Mouse (Mus musculus): Measurements from ENCODE around the gene Tmem201. TPM values are rescaled to one million over a fixed set of nuclear protein-coding genes. Genes with fewer than 3 reads are reported as not detected.
"Not testable (repeated sequence)": the region's sequence is repeated elsewhere in the genome, so short reads cannot be mapped to it uniquely, and the experiment has no call there.

The Tmem201 gene
- polyA plus RNA-seq, 1 experiment = 146 TPM

- no peak overlapping the region for H3K4me3 ChIP-seq (replicated peaks; ENCODE audit: insufficient read depth, low read depth, low read length)
- no peaks in the 10 kb centered on the region for H3K4me1 ChIP-seq (ENCODE audit: control insufficient read depth, insufficient read depth, low read length)
- WGBS = 64% methylated on average over 6 of the region's 6 CpGs
- H3K27ac ChIP-seq (ENCODE audit: insufficient read depth, low read length) = peak overlapping the region; percentile 61; the same call in 1 of the 2 replicates
- no peak for DNase-seq
- no peaks in the 10 kb centered on the region for H3K27me3 ChIP-seq (ENCODE audit: control insufficient read depth, insufficient read depth, low read length)
- TF ChIP-seq POLR2A (IDR thresholded peaks at IDR 0.05; ENCODE audit: borderline replicate concordance, insufficient read depth, low read length) = no peak
- TF ChIP-seq CTCF (IDR thresholded peaks at IDR 0.05; ENCODE audit: borderline replicate concordance, insufficient read depth, low read depth, low read length) = no peak
Observed at GRCm38 (mm10) chr4:149758423-149758822, 20.6 kb upstream of the Tmem201 start.

- WGBS = 90% methylated on average over 7 of the region's 7 CpGs
- H3K4me1 ChIP-seq (ENCODE audit: control insufficient read depth, insufficient read depth, low read length); H3K27me3 ChIP-seq (ENCODE audit: control insufficient read depth, insufficient read depth, low read length); H3K4me3 ChIP-seq (replicated peaks; ENCODE audit: insufficient read depth, low read depth, low read length); H3K27ac ChIP-seq (ENCODE audit: insufficient read depth, low read length); DNase-seq: not testable (repeated sequence)
Observed at GRCm38 (mm10) chr4:149756546-149756945, 18.7 kb upstream of the Tmem201 start.

GRCm38 (mm10) chr4:149752836-149753235, 15.0 kb upstream of the Tmem201 start:
- no peaks in the 10 kb centered on the region for H3K27me3 ChIP-seq (ENCODE audit: control insufficient read depth, insufficient read depth, low read length)
- no peaks in the 10 kb centered on the region for H3K4me1 ChIP-seq (ENCODE audit: control insufficient read depth, insufficient read depth, low read length)
- 62% methylated on average over 3 of the region's 3 CpGs for WGBS
- TF ChIP-seq POLR2A (IDR thresholded peaks at IDR 0.05; ENCODE audit: borderline replicate concordance, insufficient read depth, low read length) = no peak
- no peak for TF ChIP-seq CTCF (IDR thresholded peaks at IDR 0.05; ENCODE audit: borderline replicate concordance, insufficient read depth, low read depth, low read length)
- no peak for DNase-seq
- H3K27ac ChIP-seq (ENCODE audit: insufficient read depth, low read length) = no peak overlapping the region
- H3K4me3 ChIP-seq (replicated peaks; ENCODE audit: insufficient read depth, low read depth, low read length) = no peak overlapping the region

- Histone ChIP-seq H3K27ac (ENCODE audit: insufficient read depth, low read length) (no peak overlapping the region), H3K4me3 (replicated peaks; ENCODE audit: insufficient read depth, low read depth, low read length) (no peak overlapping the region), H3K4me1 (ENCODE audit: control insufficient read depth, insufficient read depth, low read length) (no peaks in the 10 kb centered on the region), H3K27me3 (ENCODE audit: control insufficient read depth, insufficient read depth, low read length) (no peaks in the 10 kb centered on the region)
- DNase-seq = peak; percentile 45 to 56
- no peak for TF ChIP-seq POLR2A (IDR thresholded peaks at IDR 0.05; ENCODE audit: borderline replicate concordance, insufficient read depth, low read length)
- TF ChIP-seq CTCF (IDR thresholded peaks at IDR 0.05; ENCODE audit: borderline replicate concordance, insufficient read depth, low read depth, low read length) = peak; percentile 74
- WGBS = 34% methylated on average over 17 of the region's 17 CpGs
Observed at GRCm38 (mm10) chr4:149752124-149752799, 14.4 kb upstream of the Tmem201 start.

- WGBS = 69% methylated on average over 5 of the region's 5 CpGs
Observed at GRCm38 (mm10) chr4:149750671-149751070, 12.8 kb upstream of the Tmem201 start.

GRCm38 (mm10) chr4:149749663-149750015, 11.8 kb upstream of the Tmem201 start:
- not testable (repeated sequence) for H3K27me3 ChIP-seq (ENCODE audit: control insufficient read depth, insufficient read depth, low read length); H3K4me3 ChIP-seq (replicated peaks; ENCODE audit: insufficient read depth, low read depth, low read length); H3K4me1 ChIP-seq (ENCODE audit: control insufficient read depth, insufficient read depth, low read length); DNase-seq; H3K27ac ChIP-seq (ENCODE audit: insufficient read depth, low read length)
- 92% methylated on average over 3 of the region's 3 CpGs for WGBS

More at GRCm38 (mm10) chr4:149750671-149751070, 12.8 kb upstream of the Tmem201 start:
- no peak overlapping the region for H3K4me3 ChIP-seq (replicated peaks; ENCODE audit: insufficient read depth, low read depth, low read length)
- no peaks in the 10 kb centered on the region for H3K27me3 ChIP-seq (ENCODE audit: control insufficient read depth, insufficient read depth, low read length)
- TF ChIP-seq CTCF (IDR thresholded peaks at IDR 0.05; ENCODE audit: borderline replicate concordance, insufficient read depth, low read depth, low read length) (no peak), POLR2A (IDR thresholded peaks at IDR 0.05; ENCODE audit: borderline replicate concordance, insufficient read depth, low read length) (no peak)
- no peak overlapping the region for H3K27ac ChIP-seq (ENCODE audit: insufficient read depth, low read length)
- no peaks in the 10 kb centered on the region for H3K4me1 ChIP-seq (ENCODE audit: control insufficient read depth, insufficient read depth, low read length)
- no peak for DNase-seq

GRCm38 (mm10) chr4:149749003-149749662, 11.3 kb upstream of the Tmem201 start:
- no peaks in the 10 kb centered on the region for H3K4me1 ChIP-seq (ENCODE audit: control insufficient read depth, insufficient read depth, low read length)
- TF ChIP-seq CTCF (IDR thresholded peaks at IDR 0.05; ENCODE audit: borderline replicate concordance, insufficient read depth, low read depth, low read length) = no peak
- no peak for TF ChIP-seq POLR2A (IDR thresholded peaks at IDR 0.05; ENCODE audit: borderline replicate concordance, insufficient read depth, low read length)
- H3K27ac ChIP-seq (ENCODE audit: insufficient read depth, low read length) = no peak overlapping the region
- H3K4me3 ChIP-seq (replicated peaks; ENCODE audit: insufficient read depth, low read depth, low read length) = no peak overlapping the region
- no peak for DNase-seq
- WGBS = 88% methylated on average over 18 of the region's 18 CpGs
- no peaks in the 10 kb centered on the region for H3K27me3 ChIP-seq (ENCODE audit: control insufficient read depth, insufficient read depth, low read length)

- H3K27ac ChIP-seq (ENCODE audit: insufficient read depth, low read length) = no peak overlapping the region
- no peaks in the 10 kb centered on the region for H3K4me1 ChIP-seq (ENCODE audit: control insufficient read depth, insufficient read depth, low read length)
- H3K27me3 ChIP-seq (ENCODE audit: control insufficient read depth, insufficient read depth, low read length) = no peaks in the 10 kb centered on the region
- TF ChIP-seq CTCF (IDR thresholded peaks at IDR 0.05; ENCODE audit: borderline replicate concordance, insufficient read depth, low read depth, low read length) = no peak
- TF ChIP-seq POLR2A (IDR thresholded peaks at IDR 0.05; ENCODE audit: borderline replicate concordance, insufficient read depth, low read length) = no peak
- DNase-seq = no peak
- no peak overlapping the region for H3K4me3 ChIP-seq (replicated peaks; ENCODE audit: insufficient read depth, low read depth, low read length)
- WGBS = 83% methylated on average over 7 of the region's 7 CpGs
Observed at GRCm38 (mm10) chr4:149744119-149744518, 6.3 kb upstream of the Tmem201 start.
